Mouse (Mus musculus) inflammation-experienced regulatory T-cells, adult 6 months (primary cell): ENCODE measurements around the gene Dyrk3. TPM values are rescaled to one million over a fixed set of nuclear protein-coding genes. Genes with fewer than 3 reads are reported as not detected.
A peak's percentile ranks its signal among the peaks of the same experiment; 100 is the strongest.

ENCODE experiments used
- ATAC-seq: one replicate; pipeline ENCODE4 v1.8.0; 2017
- polyA plus RNA-seq, 3 experiments: library from polyadenylated mRNA; unstranded; fragments of 100-300 nt; shearing (Covaris generic); gene quantifications; one replicate each; pipeline ENCODE4 v1.2.1; 2017

The Dyrk3 gene
- polyA plus RNA-seq, 3 experiments from 2014 or later: 0.26 TPM; not detected in 2

DNA sequence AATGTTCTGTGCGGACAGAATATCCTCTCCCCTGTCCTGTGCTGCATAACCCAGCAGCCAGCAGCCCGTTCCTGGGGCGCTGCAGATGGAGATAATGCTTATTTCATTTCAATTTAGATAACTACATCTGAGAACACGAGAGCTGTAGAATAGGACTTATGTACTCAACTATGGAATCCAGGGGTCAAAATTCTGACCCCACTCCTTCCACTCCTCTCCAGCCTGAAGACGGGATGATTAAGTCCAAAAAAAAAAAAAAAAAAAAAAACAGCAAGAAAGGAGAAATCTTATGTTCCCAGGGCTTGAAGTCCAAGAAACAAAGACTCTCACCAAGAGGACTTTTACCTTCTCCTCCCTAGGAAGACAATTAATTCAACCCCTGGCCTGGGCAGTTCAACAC lies 55.0 kb downstream of the Dyrk3 start:
- ATAC-seq: no peak

DNA sequence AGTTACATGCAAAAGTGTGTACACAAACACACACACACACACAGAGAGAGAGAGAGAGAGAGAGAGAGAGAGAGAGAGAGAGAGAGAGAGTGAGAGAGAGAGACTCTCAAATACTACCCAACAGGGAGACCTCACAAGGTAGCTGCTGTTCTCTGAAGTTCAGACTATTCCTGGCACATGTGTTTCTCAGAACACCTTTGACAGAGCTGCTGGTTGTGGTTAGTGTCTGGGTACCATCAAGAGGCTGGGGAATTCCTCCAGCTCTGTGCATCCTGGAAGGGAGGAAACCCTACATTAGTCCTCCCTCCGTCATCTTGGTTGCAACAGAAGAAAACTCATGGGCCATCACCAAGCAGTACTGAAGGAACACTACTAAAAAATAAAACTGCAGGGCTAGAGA lies 57.5 kb downstream of the Dyrk3 start:
- ATAC-seq: peak; percentile 88

- ATAC-seq: peak; percentile 51
Observed at GRCm38 (mm10) chr1:131079762-131080161, 58.4 kb downstream of the Dyrk3 start.

DNA sequence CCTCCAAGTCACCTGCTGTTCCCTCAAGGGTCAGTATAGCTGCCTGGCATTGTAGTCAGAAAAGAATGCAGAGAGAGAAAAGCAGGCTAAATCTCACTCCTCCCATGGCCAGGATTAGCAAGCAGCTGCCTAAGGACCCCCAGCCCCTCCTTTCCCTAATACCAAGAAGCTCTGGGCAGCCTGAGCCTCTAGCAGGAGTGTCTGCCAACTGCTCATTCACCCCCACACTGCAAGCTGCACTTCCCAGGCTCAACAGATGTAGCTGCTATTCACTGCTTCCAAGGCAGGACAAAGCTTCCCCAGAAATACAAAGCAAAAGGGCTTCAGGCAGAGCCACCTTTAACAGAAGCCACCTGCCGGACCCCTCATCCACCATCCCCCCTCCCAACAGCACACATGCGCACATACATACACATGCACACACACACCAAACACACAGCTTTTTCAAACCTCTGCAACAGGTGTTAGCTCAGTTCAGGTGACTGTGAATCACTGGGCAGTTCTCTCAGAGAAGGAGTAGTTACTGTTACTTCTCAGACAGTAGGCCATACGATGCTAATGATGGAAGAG lies 59.3 kb downstream of the Dyrk3 start:
- ATAC-seq: no peak

Other genes with a start within 250 kb of the Dyrk3 start
- gene Il20, start 226.9 kb downstream of the Dyrk3 start, polyA plus RNA-seq: not detected
- gene Il19, start 198.2 kb downstream of the Dyrk3 start, polyA plus RNA-seq: under 1 TPM in 1 of 3 experiments, not detected in 2; 0.35 TPM
- gene Il10, start 118.5 kb downstream of the Dyrk3 start, polyA plus RNA-seq: 10 to 100 TPM in 1 of 3 experiments, 1 to 10 TPM in 2; 7.5 to 13.6 (median 8.0) TPM
- 10 to 100 TPM in 1 of 3 experiments, 1 to 10 TPM in 2; 9.0 to 11.8 (median 9.8) TPM for gene Mapkapk2, start 40.5 kb downstream of the Dyrk3 start, polyA plus RNA-seq
- 10 to 100 TPM; 53.4 to 71.7 (median 60.8) TPM for gene Eif2d, start 14.8 kb upstream of the Dyrk3 start, polyA plus RNA-seq
- gene Rassf5, start 106.9 kb upstream of the Dyrk3 start, polyA plus RNA-seq: 100 to 1,000 TPM; 267 to 383 (median 370) TPM
- 100 to 1,000 TPM in 2 of 3 experiments, 10 to 100 TPM in 1; 58.5 to 121 (median 105) TPM for gene Ikbke, start 141.3 kb upstream of the Dyrk3 start, polyA plus RNA-seq